Mouse (Mus musculus) megakaryocyte, embryonic 14.5 days (primary cell): Measurements from ENCODE around the gene Cep290.

Experiments used
- FLI1 ChIP-seq: IDR thresholded peaks from 2 replicates; pipeline ENCODE4 v1.6.1; 2012; ENCODE audit warnings: low read length, inconsistent platforms, mixed read lengths
- GATA1 ChIP-seq: IDR thresholded peaks from 3 replicates; pipeline ENCODE4 v1.6.1; 2012; ENCODE audit warnings: mixed read lengths, low read length, inconsistent platforms, borderline replicate concordance

GRCm38 (mm10) chr10:100479538-100479937 is 7.8 kb upstream of the Cep290 start:
- no peak for TF ChIP-seq GATA1
- no peak for TF ChIP-seq FLI1
